Mouse (Mus musculus): ENCODE measurements around the gene Fign.

The Fign gene

GRCm38 (mm10) chr2:64048142-64048541, 49.7 kb downstream of the Fign start:
- DNase-seq, result no peak

GRCm38 (mm10) chr2:64043099-64043498, 54.7 kb downstream of the Fign start:
- no peak for DNase-seq

- no peak for DNase-seq
Observed at GRCm38 (mm10) chr2:64035393-64035792, 62.4 kb downstream of the Fign start.

GRCm38 (mm10) chr2:64033871-64034270, 64.0 kb downstream of the Fign start:
- DNase-seq, result no peak

GRCm38 (mm10) chr2:64025961-64026360, 71.9 kb downstream of the Fign start:
- no peak for DNase-seq

- no peak for DNase-seq
Observed at GRCm38 (mm10) chr2:63994304-63995023, 103.4 kb downstream of the Fign start.

- DNase-seq, result no peak
Observed at GRCm38 (mm10) chr2:63985426-63985825, 112.4 kb downstream of the Fign start.

GRCm38 (mm10) chr2:63982351-63982751, 115.5 kb downstream of the Fign start:
- no peak for DNase-seq

- no peak for DNase-seq
Observed at GRCm38 (mm10) chr2:63981449-63981848, 116.4 kb downstream of the Fign start.

- DNase-seq, result no peak
Observed at GRCm38 (mm10) chr2:63969633-63970032, 128.2 kb downstream of the Fign start.

- no peak for DNase-seq
Observed at GRCm38 (mm10) chr2:63931041-63931440, 166.8 kb downstream of the Fign start.

- DNase-seq, result no peak
Observed at GRCm38 (mm10) chr2:63926481-63927097, 171.2 kb downstream of the Fign start.

- no peak for DNase-seq
Observed at GRCm38 (mm10) chr2:63925721-63926235, 172.1 kb downstream of the Fign start.
